Mouse (Mus musculus) liver, postnatal 0 days (tissue): ENCODE measurements around the gene Apmap.

Experiments
- CTCF ChIP-seq: sonication (generic); IDR thresholded peaks from 2 replicates; pipeline ENCODE4 v1.5.1; 2016; ENCODE audit warnings: antibody characterized with exemption, low read depth
- EP300 ChIP-seq: IDR thresholded peaks from 2 replicates; pipeline ENCODE4 v1.6.1; 2016; ENCODE audit warnings: antibody characterized with exemption, low read depth, mild to moderate bottlenecking

DNA sequence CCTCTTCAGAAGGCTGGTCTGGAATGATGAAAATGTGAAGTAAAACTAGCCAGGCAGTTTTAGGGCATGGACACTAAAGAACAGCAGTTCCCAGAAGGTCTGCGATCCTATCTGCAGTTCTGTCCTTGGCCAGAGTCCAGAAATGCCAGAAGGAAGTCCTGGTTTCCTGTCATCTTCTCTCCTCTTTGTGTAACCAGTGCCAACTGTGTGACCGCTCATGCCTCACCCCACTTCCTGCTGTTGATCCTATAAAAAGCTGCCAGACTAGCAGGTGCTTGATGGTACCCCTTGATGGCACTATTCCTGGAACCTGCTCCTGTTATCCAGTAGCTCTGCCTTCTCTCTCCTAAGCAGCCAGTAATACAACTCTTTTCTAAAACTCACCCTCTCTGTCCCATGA, 41.3 kb downstream of the Apmap start:
- TF ChIP-seq EP300 = no peak
- no peak for TF ChIP-seq CTCF
